Mouse (Mus musculus) liver, embryonic 14.5 days (tissue): Measurements from ENCODE around the gene Cog1.

Source experiments
- CTCF ChIP-seq: IDR thresholded peaks from 2 replicates; pipeline ENCODE4 v1.5.1; 2016; ENCODE audit warnings: antibody characterized with exemption, low read depth, control low read depth
- EP300 ChIP-seq: IDR thresholded peaks from 2 replicates; pipeline ENCODE4 v1.6.1; 2016; ENCODE audit warnings: antibody characterized with exemption, low read depth

DNA sequence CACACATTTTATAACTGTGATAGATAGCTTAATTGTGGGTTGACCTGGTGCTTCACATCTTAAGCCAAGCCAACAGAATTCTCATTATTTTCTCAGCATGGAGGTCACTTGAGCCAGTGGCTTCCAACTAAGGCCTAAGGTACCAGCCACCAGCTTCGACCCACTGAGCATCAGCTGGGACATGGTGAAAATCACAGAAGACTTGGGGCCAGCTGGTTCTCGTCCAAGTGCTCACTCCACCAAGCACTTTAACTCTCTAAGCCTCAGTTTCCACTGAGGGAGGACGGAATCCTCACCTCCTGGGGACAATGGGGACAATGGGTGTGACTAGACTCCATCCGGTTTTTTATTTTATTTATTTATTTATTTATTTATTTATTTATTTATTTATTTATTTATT, 26.9 kb upstream of the Cog1 start:
- no peak for TF ChIP-seq CTCF
- no peak for TF ChIP-seq EP300
